Mouse (Mus musculus): ENCODE measurements around the gene Sorbs2. TPM values are rescaled to one million over a fixed set of nuclear protein-coding genes. Genes with fewer than 3 reads are reported as not detected.

Sorbs2 gene
- polyA plus RNA-seq, 1 experiment from 2014 or later: 23.9 TPM

GRCm38 (mm10) chr8:45649966-45650365 lies 142.4 kb downstream of the Sorbs2 start:
- H3K4me3 ChIP-seq (ENCODE audit: low read length): no peak overlapping the region
- ATAC-seq (ENCODE audit: low read depth): no peak
- H3K27ac ChIP-seq (ENCODE audit: low read length): no peak overlapping the region
- no peaks in the 10 kb centered on the region for H3K27me3 ChIP-seq (ENCODE audit: control insufficient read depth, insufficient read depth, low read depth, low read length)
- no peaks in the 10 kb centered on the region for H3K9me3 ChIP-seq (ENCODE audit: control insufficient read depth, low read length)
- WGBS: 71% methylated on average over 5 of the region's 5 CpGs
- no peaks in the 10 kb centered on the region for H3K36me3 ChIP-seq (ENCODE audit: control insufficient read depth, insufficient read depth, low read length)
- no peak overlapping the region for H3K4me2 ChIP-seq (ENCODE audit: low read depth, low read length)
- H3K9ac ChIP-seq (ENCODE audit: low read length): no peak overlapping the region
- no peaks in the 10 kb centered on the region for H3K4me1 ChIP-seq (replicated peaks; ENCODE audit: control insufficient read depth, insufficient read depth, low read length)

DNA sequence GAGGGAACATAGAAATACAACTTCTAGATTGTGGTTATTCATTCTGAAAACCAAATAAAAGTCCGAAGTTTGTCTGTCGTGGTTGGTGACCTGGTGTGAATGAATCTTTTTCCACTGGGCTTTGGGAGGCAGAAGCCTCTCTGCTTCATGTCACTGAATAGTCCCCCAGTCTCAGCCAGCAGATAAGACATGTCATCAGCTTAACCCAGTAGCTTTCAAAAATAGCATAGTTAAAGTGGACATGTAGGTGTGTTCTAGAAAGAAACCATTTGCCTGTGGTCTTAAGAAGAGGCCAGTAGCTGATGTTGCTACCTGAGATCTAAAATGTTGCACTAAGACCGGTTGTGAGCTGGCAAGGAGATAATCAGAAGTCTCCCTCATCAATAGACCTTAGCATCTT lies 150.4 kb downstream of the Sorbs2 start:
- Histone ChIP-seq H3K36me3 (ENCODE audit: control insufficient read depth, insufficient read depth, low read length) (no peaks in the 10 kb centered on the region), H3K9me3 (ENCODE audit: control insufficient read depth, low read length) (no peaks in the 10 kb centered on the region), H3K4me2 (ENCODE audit: low read depth, low read length) (no peak overlapping the region), H3K27ac (ENCODE audit: low read length) (no peak overlapping the region), H3K27me3 (ENCODE audit: control insufficient read depth, insufficient read depth, low read depth, low read length) (no peaks in the 10 kb centered on the region), H3K4me1 (replicated peaks; ENCODE audit: control insufficient read depth, insufficient read depth, low read length) (peaks cover 11% of the 10 kb centered on the region), H3K9ac (ENCODE audit: low read length) (no peak overlapping the region), H3K4me3 (ENCODE audit: low read length) (no peak overlapping the region)
- ATAC-seq (ENCODE audit: low read depth): no peak
- WGBS: 60% methylated on average over 3 of the region's 3 CpGs

- Histone ChIP-seq H3K4me3 (ENCODE audit: low read length) (0 out of 2 replicates have a peak overlapping the region, but pooled peaks have one; percentile 12), H3K4me2 (ENCODE audit: low read depth, low read length) (peak overlapping the region; percentile 31), H3K27me3 (ENCODE audit: control insufficient read depth, insufficient read depth, low read depth, low read length) (no peaks in the 10 kb centered on the region), H3K27ac (ENCODE audit: low read length) (peak overlapping the region; percentile 36; the same call in 1 of the 2 replicates), H3K36me3 (ENCODE audit: control insufficient read depth, insufficient read depth, low read length) (no peaks in the 10 kb centered on the region), H3K9ac (ENCODE audit: low read length) (peak overlapping the region; percentile 23; the same call in 1 of the 2 replicates), H3K4me1 (replicated peaks; ENCODE audit: control insufficient read depth, insufficient read depth, low read length) (peaks cover 11% of the 10 kb centered on the region), H3K9me3 (ENCODE audit: control insufficient read depth, low read length) (no peaks in the 10 kb centered on the region)
- no peak for ATAC-seq (ENCODE audit: low read depth)
- whole genome bisulfite sequencing: 21% methylated on average over 18 of the region's 18 CpGs
Measured at GRCm38 (mm10) chr8:45658458-45659325, 151.1 kb downstream of the Sorbs2 start.

DNA sequence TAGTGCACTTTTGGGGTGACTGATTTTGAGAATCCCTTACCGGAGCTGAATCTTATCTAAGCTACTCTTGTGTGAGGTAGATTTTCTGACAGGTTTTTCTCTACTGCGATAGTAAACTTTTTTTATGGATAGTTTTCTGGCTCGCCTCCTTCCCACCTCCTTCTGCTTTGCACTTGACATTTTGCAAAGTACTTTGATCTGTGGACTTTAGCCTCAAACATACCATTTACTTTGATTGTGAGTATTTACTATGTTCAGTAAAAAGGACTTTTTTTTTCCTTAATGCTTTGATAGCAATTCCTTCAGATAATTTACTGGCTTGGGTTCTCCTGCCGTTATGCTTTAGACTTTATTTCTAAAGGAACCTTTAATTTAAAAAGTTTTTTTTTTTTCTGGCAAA lies 151.9 kb downstream of the Sorbs2 start:
- no peak overlapping the region; the same call in 1 of the 2 replicates for H3K4me2 ChIP-seq (ENCODE audit: low read depth, low read length)
- no peaks in the 10 kb centered on the region for H3K27me3 ChIP-seq (ENCODE audit: control insufficient read depth, insufficient read depth, low read depth, low read length)
- H3K36me3 ChIP-seq (ENCODE audit: control insufficient read depth, insufficient read depth, low read length): no peaks in the 10 kb centered on the region
- no peak overlapping the region for H3K4me3 ChIP-seq (ENCODE audit: low read length)
- H3K27ac ChIP-seq (ENCODE audit: low read length): no peak overlapping the region
- ATAC-seq (ENCODE audit: low read depth): no peak
- H3K9me3 ChIP-seq (ENCODE audit: control insufficient read depth, low read length): no peaks in the 10 kb centered on the region
- H3K4me1 ChIP-seq (replicated peaks; ENCODE audit: control insufficient read depth, insufficient read depth, low read length): peaks cover 11% of the 10 kb centered on the region
- H3K9ac ChIP-seq (ENCODE audit: low read length): no peak overlapping the region
- WGBS: 30% methylated on average over 4 of the region's 4 CpGs

DNA sequence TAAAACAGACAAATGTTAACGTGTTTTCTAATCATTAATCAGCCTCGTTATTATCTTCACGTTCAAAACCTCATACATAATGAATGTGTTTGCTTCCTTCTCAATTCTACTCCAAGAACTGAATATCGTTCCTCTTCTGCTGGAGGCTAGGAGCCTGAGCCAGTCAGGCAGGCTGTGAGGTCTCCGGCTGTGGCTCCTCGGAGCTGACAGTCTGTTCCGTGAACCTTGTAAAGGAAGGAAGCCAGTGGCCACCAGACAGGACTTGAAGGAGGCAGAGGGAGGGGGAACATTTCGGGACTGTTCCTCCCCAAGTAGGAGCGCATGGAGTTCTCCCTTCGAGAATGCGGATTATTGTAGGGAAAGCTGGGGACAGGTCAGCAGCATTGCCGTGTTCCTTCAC lies 153.0 kb downstream of the Sorbs2 start:
- 42% methylated on average over 12 of the region's 12 CpGs for WGBS
- H3K36me3 ChIP-seq (ENCODE audit: control insufficient read depth, insufficient read depth, low read length): no peaks in the 10 kb centered on the region
- no peaks in the 10 kb centered on the region for H3K27me3 ChIP-seq (ENCODE audit: control insufficient read depth, insufficient read depth, low read depth, low read length)
- H3K4me1 ChIP-seq (replicated peaks; ENCODE audit: control insufficient read depth, insufficient read depth, low read length): peaks cover 11% of the 10 kb centered on the region
- no peak overlapping the region for H3K9ac ChIP-seq (ENCODE audit: low read length)
- ATAC-seq (ENCODE audit: low read depth): no peak
- H3K4me3 ChIP-seq (ENCODE audit: low read length): no peak overlapping the region
- no peak overlapping the region for H3K4me2 ChIP-seq (ENCODE audit: low read depth, low read length)
- H3K9me3 ChIP-seq (ENCODE audit: control insufficient read depth, low read length): no peaks in the 10 kb centered on the region
- no peak overlapping the region for H3K27ac ChIP-seq (ENCODE audit: low read length)

DNA sequence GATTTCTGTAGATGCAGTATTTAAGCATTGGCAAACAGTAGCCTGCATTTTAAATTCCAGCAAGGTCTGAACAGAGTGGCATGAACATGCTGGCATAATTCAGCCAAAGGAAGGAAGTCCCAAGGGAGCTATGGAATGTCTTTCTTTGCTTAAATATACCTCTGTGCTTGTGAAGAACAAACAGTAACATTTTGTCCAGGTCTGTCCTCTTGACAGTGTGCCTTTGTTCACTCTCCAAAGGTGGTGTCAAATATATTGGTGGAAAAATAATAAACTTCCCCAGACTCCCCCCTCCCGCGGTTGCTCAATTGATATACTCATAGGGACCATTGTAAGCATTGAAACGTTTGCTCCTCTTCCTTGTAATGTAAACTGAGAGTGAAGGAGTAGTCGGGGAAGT lies 154.0 kb downstream of the Sorbs2 start:
- H3K36me3 ChIP-seq (ENCODE audit: control insufficient read depth, insufficient read depth, low read length): no peaks in the 10 kb centered on the region
- no peak overlapping the region for H3K4me2 ChIP-seq (ENCODE audit: low read depth, low read length)
- no peak overlapping the region for H3K9ac ChIP-seq (ENCODE audit: low read length)
- H3K27ac ChIP-seq (ENCODE audit: low read length): no peak overlapping the region
- no peak overlapping the region for H3K4me3 ChIP-seq (ENCODE audit: low read length)
- no peak for ATAC-seq (ENCODE audit: low read depth)
- WGBS: 14% methylated on average over 4 of the region's 4 CpGs
- H3K4me1 ChIP-seq (replicated peaks; ENCODE audit: control insufficient read depth, insufficient read depth, low read length): peaks cover 11% of the 10 kb centered on the region
- no peaks in the 10 kb centered on the region for H3K9me3 ChIP-seq (ENCODE audit: control insufficient read depth, low read length)
- H3K27me3 ChIP-seq (ENCODE audit: control insufficient read depth, insufficient read depth, low read depth, low read length): no peaks in the 10 kb centered on the region

DNA sequence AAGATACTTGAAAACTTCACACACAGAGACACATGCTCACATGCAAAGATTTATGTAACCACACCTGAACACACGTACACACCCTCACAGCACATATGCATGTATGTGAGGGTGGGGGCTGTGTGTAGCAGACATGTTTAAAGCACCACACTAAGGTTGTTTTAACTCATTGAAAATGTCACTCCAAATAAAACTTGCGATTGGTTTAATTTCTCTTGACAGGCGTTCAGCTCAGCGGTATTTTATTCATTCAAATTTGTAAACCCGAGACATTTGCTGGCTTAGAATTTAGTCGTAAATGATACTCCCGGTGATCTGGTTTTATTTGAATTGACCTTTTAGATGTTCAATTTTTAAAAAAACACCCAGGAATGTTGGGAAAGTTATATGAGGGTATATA lies 158.6 kb downstream of the Sorbs2 start:
- H3K9me3 ChIP-seq (ENCODE audit: control insufficient read depth, low read length): no peaks in the 10 kb centered on the region
- no peaks in the 10 kb centered on the region; the same call in 1 of the 2 replicates for H3K4me1 ChIP-seq (replicated peaks; ENCODE audit: control insufficient read depth, insufficient read depth, low read length)
- H3K36me3 ChIP-seq (ENCODE audit: control insufficient read depth, insufficient read depth, low read length): no peaks in the 10 kb centered on the region
- 93% methylated on average over 7 of the region's 7 CpGs for WGBS
- no peaks in the 10 kb centered on the region for H3K27me3 ChIP-seq (ENCODE audit: control insufficient read depth, insufficient read depth, low read depth, low read length)
- no peak overlapping the region for H3K27ac ChIP-seq (ENCODE audit: low read length)
- no peak overlapping the region for H3K9ac ChIP-seq (ENCODE audit: low read length)
- H3K4me3 ChIP-seq (ENCODE audit: low read length): no peak overlapping the region
- no peak for ATAC-seq (ENCODE audit: low read depth)
- no peak overlapping the region for H3K4me2 ChIP-seq (ENCODE audit: low read depth, low read length)

GRCm38 (mm10) chr8:45673149-45673548 lies 165.6 kb downstream of the Sorbs2 start:
- Histone ChIP-seq H3K27ac (ENCODE audit: low read length) (no peak overlapping the region), H3K36me3 (ENCODE audit: control insufficient read depth, insufficient read depth, low read length) (no peaks in the 10 kb centered on the region), H3K4me3 (ENCODE audit: low read length) (no peak overlapping the region), H3K9ac (ENCODE audit: low read length) (no peak overlapping the region), H3K27me3 (ENCODE audit: control insufficient read depth, insufficient read depth, low read depth, low read length) (no peaks in the 10 kb centered on the region), H3K9me3 (ENCODE audit: control insufficient read depth, low read length) (no peaks in the 10 kb centered on the region), H3K4me2 (ENCODE audit: low read depth, low read length) (no peak overlapping the region), H3K4me1 (replicated peaks; ENCODE audit: control insufficient read depth, insufficient read depth, low read length) (no peaks in the 10 kb centered on the region)
- WGBS: 80% methylated on average over 4 of the region's 4 CpGs
- ATAC-seq (ENCODE audit: low read depth): no peak

GRCm38 (mm10) chr8:45675821-45676279 lies 168.3 kb downstream of the Sorbs2 start:
- WGBS: 71% methylated on average over 6 of the region's 6 CpGs
- H3K4me3 ChIP-seq (ENCODE audit: low read length): no peak overlapping the region
- H3K27me3 ChIP-seq (ENCODE audit: control insufficient read depth, insufficient read depth, low read depth, low read length): no peaks in the 10 kb centered on the region
- ATAC-seq (ENCODE audit: low read depth): no peak
- no peak overlapping the region for H3K4me2 ChIP-seq (ENCODE audit: low read depth, low read length)
- no peaks in the 10 kb centered on the region for H3K9me3 ChIP-seq (ENCODE audit: control insufficient read depth, low read length)
- H3K36me3 ChIP-seq (ENCODE audit: control insufficient read depth, insufficient read depth, low read length): no peaks in the 10 kb centered on the region
- no peak overlapping the region for H3K9ac ChIP-seq (ENCODE audit: low read length)
- H3K4me1 ChIP-seq (replicated peaks; ENCODE audit: control insufficient read depth, insufficient read depth, low read length): no peaks in the 10 kb centered on the region
- no peak overlapping the region for H3K27ac ChIP-seq (ENCODE audit: low read length)

Data from lung, embryonic 16.5 days (tissue).